Mouse (Mus musculus) liver, embryonic 14.5 days (tissue): ENCODE results near the gene Rtl6.

ENCODE experiments used
- CTCF ChIP-seq: IDR thresholded peaks from 2 replicates; pipeline ENCODE4 v1.5.1; 2016; ENCODE audit warnings: antibody characterized with exemption, low read depth, control low read depth
- EP300 ChIP-seq: IDR thresholded peaks from 2 replicates; pipeline ENCODE4 v1.6.1; 2016; ENCODE audit warnings: antibody characterized with exemption, low read depth

DNA sequence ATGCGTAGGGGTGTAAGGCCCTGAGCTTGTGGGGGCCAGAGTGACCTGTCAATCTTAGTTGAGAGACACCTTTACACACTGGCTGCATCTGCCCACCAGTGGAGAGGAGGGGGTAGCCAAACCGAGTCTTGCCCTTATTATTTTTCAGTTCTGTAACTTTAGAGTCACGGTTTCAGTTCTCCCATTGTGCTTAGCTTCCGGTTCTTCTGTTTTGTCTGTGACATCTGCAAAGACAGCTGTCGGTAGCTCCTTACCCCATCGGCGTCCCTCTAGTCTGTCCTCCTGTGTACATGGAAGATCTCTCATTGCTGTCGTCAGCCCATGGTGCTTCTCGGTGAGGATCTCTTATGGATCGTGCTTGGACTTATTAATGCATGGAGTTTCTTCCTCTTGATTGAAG, 20.5 kb downstream of the Rtl6 start:
- TF ChIP-seq CTCF (no peak), EP300 (no peak)
